Mouse (Mus musculus) brain, adult 2 months (tissue): ENCODE results near the gene Kcnrg.
A peak's percentile ranks its signal among the peaks of the same experiment; 100 is the strongest.
"Not testable (repeated sequence)": the region's sequence is repeated elsewhere in the genome, so short reads cannot be mapped to it uniquely, and the experiment has no call there.

ENCODE experiments used
- DNase-seq: peaks from one replicate; pipeline ENCODE4 v3.0.0; 2011; ENCODE audit warnings: low read depth, low spot score

Kcnrg gene

GRCm38 (mm10) chr14:61607157-61607556 lies at the start of gene Kcnrg:
Gene Kcnrg (plus strand): TSS chr14:61607457.
- DNase-seq, result no peak

GRCm38 (mm10) chr14:61558901-61559300 lies 48.4 kb upstream of the Kcnrg start:
- DNase-seq, result no peak

GRCm38 (mm10) chr14:61559856-61560255 lies 47.4 kb upstream of the Kcnrg start:
- DNase-seq, result no peak

GRCm38 (mm10) chr14:61566211-61566610 lies 41.0 kb upstream of the Kcnrg start:
- DNase-seq, result not testable (repeated sequence)

DNA sequence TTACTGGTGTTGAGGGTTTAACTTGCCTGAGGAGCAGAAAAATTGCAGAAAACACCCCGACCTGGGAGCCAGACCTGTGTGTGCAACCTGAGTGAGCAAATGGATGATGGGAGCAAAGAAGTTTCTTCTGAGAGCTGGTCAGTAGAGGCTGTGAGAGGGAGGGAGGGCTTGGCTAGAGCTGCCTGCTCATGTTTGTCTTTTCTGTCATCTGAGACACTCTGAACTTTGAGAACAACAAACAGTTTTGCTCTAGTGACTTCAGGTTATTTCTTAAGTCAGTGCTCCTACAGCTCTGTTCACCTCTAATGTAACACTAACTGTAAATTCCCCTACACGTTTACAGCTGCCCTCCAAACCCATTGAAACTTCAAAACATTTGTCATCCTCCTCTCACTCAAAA lies 37.9 kb upstream of the Kcnrg start:
- no peak for DNase-seq

DNA sequence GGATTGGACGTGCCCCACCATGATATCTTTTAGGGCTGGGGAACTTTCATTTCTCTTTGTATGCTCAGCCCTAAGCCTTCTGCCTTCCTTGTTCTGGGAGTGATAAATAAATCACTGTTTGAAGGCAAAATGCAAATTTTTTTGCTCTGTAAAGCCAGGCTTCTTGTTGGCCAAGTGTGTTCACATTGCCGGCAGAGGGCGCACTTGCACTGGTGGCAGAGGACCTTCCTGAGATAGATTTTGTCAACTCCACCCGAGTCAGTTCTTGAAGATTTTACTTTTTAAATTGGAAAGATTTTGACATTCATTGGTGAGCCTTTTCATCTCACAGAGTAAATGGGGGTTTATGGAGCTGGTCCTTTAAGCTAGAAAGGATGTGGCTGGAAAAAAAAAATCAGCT lies 35.9 kb upstream of the Kcnrg start:
- DNase-seq, result peak; percentile 93

GRCm38 (mm10) chr14:61572131-61572530 lies 35.1 kb upstream of the Kcnrg start:
- DNase-seq, result no peak

- no peak for DNase-seq
Observed at GRCm38 (mm10) chr14:61575066-61575465, 32.2 kb upstream of the Kcnrg start.

GRCm38 (mm10) chr14:61575941-61576340 lies 31.3 kb upstream of the Kcnrg start:
- DNase-seq, result no peak

DNA sequence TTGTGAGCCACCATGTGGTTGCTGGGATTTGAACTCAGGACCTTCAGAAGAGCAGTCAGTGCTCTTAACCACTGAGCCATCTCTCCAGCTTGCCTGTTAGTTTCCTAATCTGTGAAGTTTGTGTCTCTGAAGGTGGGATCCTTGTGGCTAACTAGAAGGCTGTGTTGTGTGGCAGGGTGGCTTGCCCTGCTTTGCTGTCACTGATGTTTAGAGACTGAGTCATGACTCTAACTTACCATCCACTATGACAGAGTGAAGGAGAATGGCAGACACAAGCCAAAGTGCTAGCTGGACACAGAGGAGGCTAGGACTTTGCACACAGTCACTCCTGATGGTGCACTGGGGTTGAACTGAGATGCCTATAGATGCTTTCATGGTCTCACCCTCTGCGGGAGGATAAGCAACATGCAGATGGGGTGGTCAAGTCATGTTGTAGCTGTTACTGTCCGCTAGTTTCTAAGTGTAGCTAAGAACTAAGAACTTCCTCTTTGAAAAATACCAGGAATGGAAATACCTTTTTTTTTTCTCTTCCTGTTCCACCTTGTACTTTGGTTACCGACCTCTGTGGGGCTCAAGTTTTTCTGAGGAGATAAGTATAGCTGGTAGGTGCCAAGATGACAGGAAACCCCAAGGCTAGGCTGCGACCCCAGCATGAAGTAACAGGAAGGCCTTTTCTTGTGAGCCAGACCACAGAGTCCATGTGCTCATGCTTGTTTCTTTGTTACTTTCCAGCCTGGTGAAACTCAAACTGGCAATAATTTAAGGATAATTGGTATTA lies 17.8 kb upstream of the Kcnrg start:
- no peak for DNase-seq

DNA sequence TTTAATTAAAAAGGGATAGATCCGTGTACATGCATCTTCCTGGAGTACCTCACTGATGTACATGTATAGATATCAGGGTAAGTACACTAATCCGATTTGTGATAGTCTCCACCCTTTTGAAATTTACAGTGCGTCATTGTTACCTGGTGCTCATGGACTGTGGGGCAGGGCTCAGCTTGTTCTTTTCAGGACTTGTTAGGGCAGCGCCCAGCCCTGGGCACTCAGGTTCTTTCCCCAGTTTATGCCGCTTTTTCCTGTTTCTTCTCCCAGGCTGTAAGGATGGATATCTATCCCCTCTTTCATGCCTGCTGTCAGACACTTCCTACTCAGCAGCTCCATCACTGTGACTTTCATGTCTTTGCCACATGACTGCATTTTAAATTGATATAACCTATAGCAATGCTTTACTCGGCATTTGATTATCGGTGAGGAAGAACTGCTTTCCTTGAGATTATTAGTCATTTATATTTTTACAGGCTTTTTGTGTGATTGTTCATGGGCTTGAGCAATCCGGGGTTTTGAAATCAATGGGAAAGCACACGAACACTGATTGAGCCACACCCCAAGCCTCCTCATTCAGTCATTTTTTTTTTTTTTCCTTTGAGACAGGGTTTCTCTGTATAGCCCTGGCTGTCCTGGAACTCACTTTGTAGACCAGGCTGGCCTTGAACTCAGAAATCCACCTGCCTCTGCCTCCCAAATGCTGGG lies 10.4 kb upstream of the Kcnrg start:
- no peak for DNase-seq

DNA sequence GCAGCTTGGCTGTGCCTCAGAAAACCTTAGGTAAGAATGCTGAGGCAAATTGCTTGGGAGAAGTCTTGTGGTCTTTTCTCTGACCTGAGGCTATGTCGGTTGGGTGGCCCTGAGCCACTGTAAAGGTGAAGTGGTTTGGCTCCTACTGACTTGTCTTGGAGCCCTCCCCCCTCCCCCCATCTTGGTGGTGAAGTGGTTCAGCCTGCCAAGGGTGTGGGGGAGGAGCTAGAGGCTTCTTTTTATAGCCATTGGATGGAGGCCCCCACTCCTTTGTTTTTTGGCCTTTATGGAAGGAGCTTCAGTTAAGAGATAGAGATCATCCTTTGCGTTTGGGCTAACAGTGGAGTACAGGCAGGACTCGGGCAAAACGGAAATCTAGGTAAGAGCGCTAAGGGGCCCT lies 9.3 kb upstream of the Kcnrg start, which contains the start of gene Trim13:
Gene Trim13, plus strand, starts transcription at position 280 of the 400 bp plus-strand sequence.
- no peak for DNase-seq

DNA sequence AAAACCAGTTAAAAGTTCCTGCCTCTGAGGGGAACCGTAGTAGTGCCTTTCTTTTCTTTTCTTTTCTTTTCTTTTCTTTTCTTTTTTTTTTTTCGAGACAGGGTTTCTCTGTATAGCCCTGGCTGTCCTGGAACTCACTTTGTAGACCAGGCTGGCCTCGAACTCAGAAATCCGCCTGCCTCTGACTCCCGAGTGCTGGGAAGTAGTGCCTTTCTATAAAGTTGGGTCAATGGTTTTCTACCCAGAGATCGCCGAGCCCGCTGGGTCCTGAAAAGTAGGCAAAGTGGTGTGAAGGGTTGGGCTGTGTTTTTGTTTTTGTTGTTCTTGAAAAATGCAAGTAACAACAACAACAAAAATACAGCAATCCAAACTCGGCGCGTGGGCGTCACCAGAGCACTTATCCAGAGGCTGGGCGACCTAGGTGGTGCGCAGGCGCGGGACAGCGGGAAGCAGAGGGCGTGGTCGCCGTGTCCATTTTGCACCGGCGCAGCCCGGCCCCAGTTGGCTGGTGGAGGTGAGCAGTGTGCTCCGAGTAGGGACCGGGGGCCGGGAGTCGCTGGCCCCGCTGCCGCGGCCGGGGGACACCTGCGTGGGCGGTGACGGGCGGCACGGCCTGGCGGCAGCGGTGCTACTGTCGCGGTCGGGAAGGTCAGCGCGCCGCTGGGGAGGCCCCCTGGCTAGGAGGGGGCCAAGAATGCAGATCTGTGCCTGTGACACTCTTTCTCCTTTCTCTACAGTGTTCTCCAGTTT lies 8.0 kb upstream of the Kcnrg start:
- peak; percentile 93 for DNase-seq

- DNase-seq, result no peak
Observed at GRCm38 (mm10) chr14:61601348-61601747, 5.9 kb upstream of the Kcnrg start.

DNA sequence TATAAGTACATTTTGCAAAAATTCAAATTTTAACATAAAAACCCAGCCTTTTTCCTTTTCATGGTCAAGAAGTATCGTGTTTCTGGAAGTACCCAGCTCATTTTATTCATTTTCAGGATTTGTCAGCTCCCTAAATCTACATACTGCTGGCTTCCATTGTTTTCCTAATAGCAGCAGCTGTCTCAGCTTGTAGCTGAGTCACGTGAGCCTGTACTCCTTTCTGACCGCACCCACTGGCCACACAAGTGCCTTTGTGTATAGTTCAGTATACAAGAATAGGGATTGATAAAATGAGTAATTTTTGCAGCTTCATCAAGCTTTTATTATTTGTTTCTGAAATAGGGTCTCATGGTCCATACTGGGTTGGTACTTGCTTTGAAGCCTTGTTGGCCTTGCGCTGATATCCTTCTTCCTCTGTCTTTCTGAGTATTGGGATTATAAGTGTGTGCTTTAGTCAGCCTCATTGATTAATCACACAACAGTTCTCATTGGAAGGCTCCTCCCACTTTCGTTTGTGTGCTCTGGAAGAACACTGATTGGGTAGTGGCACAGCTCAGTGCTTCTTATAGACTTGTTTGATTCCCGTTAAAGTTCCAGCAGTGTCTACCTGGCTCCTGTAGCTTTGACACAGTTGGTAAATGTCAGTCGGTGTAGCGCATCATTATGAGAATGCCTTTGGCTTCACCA lies 4.0 kb upstream of the Kcnrg start:
- peak; percentile 84 for DNase-seq

GRCm38 (mm10) chr14:61604081-61604480 lies 3.2 kb upstream of the Kcnrg start:
- DNase-seq, result peak; percentile 88

GRCm38 (mm10) chr14:61606088-61606487 lies 1.2 kb upstream of the Kcnrg start:
- not testable (repeated sequence) for DNase-seq

DNA sequence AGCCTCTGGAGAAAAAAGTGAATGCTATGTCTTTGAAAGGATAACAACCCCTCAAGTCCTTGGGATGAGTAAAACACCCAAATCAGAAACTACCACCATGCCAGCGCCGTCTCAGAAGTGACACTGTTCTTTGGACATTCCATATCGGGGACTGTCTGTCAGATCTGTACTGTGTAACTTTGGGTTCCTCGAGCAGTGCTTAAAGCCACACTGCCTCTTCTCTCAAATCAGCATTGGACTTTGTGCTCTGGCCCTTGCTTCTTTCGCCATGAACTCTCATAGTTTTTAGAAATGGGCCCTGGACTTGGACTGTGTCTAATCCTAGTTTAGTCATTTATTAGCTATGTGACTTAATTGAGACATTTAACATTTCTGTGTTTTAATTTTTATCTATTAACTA lies 4.5 kb downstream of the Kcnrg start:
- DNase-seq, result no peak

- DNase-seq, result no peak
Observed at GRCm38 (mm10) chr14:61613319-61613718, 6.1 kb downstream of the Kcnrg start.

DNA sequence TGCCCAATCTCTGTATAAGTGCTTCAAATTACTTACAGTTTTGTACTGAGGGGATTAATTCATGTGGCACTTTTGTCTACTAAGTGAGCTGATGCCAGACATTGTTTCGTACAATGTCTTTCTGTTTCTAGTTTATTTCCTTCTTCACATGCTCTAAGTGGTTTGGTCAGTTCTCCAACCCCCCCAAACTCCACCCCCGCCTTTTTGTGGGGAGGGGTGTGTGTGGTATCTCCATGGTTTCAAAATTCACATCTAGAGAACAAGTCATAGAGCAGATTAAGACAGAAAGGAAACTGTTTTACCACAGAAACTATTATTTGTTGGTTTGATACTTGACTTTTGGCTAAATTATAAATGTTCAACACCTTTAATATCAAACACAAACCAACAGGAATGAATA lies 13.1 kb downstream of the Kcnrg start:
- DNase-seq, result no peak

DNA sequence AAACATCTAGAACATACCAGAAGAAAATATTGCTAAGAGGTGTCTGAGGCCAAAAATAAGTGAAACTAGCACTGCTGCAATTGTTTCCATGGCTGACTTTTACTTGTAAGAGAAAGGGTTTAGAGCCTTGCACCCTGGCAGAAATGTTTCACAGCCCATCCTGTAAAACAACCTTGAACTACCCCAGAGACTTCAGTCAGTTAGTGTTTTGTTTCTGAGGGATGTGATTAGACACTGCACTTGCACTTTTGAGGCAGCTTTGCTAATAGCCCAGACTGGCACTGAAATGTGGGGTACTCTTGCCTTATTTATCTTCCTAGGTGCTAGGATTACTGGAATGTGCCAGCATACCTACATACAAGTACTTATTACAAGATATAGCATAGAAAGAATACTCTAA lies 28.7 kb downstream of the Kcnrg start:
- no peak for DNase-seq

GRCm38 (mm10) chr14:61642668-61643067 lies 35.4 kb downstream of the Kcnrg start:
- no peak for DNase-seq
